Mouse (Mus musculus): ENCODE data around the gene Vrk3.

- 0 out of 2 replicates have a peak, but pooled peaks have one; percentile 5 for TF ChIP-seq CTCF (IDR thresholded peaks at IDR 0.05; ENCODE audit: low read depth)
- TF ChIP-seq EP300 (IDR thresholded peaks at IDR 0.05; ENCODE audit: low read depth) = no peak
Observed at GRCm38 (mm10) chr7:44815721-44816469, 67.7 kb downstream of the Vrk3 start, which contains the start of the genes Nup62 and Il4i1.
